Mouse (Mus musculus) lung, postnatal 4 days (tissue): Measurements from ENCODE around the gene Ksr1.
"Not testable (repeated sequence)": the region's sequence is repeated elsewhere in the genome, so short reads cannot be mapped to it uniquely, and the experiment has no call there.

Source experiments
- DNase-seq, 2 experiments: peaks; one replicate each; pipeline ENCODE4 v3.0.0; 2021

The Ksr1 gene

GRCm38 (mm10) chr11:79005578-79006394 lies 140.4 kb downstream of the Ksr1 start:
- DNase-seq = no peak

GRCm38 (mm10) chr11:79003769-79004638 lies 142.2 kb downstream of the Ksr1 start:
- DNase-seq = no peak

DNA sequence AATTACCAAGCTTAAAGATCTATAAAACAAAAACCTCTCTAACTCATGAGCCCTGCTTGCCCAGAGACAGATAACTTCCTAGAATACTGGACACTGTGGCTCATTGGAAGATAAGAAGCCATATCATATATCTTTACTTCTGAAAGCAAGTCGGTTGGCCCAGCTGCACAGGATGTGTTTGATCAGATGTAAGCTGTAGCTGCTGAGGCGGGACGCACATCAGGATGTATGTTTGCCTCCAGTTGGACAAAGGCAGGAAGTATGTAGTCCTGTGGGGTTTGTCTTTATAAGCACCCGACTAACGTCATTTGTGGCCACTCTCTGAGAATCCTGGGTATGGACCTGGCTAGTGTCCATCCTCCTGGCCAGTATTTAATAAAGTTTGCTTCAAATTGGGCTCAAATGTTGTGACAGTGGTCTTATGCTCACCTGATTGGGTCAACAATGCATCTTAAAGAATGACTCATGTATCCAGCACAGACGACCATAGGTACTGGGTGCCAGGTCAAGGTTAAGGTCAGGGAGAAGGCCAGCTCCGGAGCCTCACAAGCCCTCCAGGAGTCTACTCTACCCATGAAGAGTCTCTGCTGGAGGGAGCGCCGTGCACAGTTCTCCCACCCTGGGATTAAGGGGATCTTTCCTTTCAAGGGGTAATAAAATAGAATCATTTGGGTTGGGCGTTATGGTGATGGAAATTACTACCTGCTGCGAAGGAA lies 143.0 kb downstream of the Ksr1 start:
- peak; percentile 48 to 77 for DNase-seq

GRCm38 (mm10) chr11:79002551-79002951 lies 143.7 kb downstream of the Ksr1 start:
- DNase-seq = peak in 1 of 2 experiments; percentile 40

DNA sequence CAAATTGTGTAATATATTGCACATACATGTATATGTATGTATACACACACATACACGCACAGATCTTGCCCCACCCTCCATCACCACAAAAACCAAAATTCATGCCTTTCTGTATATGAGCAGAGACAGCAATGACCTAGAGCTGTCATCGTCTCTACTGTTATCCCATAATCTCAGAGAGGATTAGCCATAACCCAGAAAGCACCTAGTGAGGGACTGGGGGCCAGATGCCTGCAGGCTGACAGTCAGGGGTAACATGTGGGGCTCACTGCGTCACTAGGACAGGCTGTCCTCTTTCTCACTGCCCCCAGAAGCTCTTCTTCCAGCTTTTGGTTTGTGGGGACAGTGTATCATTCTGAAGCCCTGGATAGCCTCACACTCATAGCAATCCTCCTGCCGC lies 144.3 kb downstream of the Ksr1 start:
- no peak for DNase-seq

- no peak for DNase-seq
Observed at GRCm38 (mm10) chr11:78999118-78999517, 147.1 kb downstream of the Ksr1 start.

DNA sequence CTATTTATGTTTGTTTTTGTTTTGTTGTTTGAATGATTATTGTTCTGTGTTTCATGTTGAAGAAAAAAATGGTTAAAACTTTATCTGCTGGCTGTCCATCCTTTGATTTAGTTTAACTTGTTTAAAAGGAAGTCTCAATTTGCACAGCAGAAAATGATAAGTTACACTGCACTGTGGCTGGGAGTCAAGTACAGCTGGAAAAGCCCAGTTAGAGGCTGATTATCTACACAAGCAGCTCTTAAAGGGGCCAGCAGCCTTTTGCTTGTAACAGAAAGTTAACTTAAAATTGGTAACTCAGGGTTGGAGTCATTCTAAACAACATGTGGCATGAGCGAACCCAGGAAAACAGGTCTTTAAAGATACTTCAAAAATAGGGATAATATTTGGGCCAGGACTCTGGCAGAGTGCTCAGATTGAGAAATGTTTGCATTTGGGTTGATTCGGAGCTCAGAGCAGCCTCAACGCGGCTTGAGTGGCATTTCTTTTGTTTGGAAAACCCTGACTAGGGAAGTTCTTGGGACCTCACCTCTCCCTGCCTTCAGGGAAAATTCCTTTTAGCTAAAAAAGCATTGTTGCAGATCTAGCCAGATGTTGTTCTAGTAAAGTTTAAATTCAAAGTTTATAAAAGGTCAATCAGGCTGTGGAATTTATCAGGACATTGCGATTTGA lies 155.2 kb downstream of the Ksr1 start:
- not testable (repeated sequence) for DNase-seq

GRCm38 (mm10) chr11:78990096-78990495 lies 156.1 kb downstream of the Ksr1 start:
- DNase-seq = no peak

DNA sequence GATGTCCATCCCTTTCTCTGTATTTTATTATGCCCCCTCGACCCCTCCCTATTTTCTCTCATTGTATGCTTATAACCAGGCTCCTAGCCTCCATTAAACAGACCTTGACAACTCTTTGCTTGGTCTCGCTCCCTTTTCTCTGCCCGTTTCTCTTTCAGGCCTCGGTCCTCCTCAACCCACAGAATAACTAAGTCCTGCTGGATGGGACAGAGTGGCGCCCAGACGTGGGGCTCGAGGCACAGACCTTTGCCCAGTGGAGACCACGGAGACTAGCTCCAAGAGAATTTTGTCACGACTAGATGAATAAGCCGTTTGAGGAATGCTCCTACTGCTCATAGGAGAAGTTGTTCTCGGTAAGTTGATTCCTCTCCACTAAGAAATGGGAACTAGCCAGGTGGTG lies 157.0 kb downstream of the Ksr1 start:
- DNase-seq = not testable (repeated sequence)

DNA sequence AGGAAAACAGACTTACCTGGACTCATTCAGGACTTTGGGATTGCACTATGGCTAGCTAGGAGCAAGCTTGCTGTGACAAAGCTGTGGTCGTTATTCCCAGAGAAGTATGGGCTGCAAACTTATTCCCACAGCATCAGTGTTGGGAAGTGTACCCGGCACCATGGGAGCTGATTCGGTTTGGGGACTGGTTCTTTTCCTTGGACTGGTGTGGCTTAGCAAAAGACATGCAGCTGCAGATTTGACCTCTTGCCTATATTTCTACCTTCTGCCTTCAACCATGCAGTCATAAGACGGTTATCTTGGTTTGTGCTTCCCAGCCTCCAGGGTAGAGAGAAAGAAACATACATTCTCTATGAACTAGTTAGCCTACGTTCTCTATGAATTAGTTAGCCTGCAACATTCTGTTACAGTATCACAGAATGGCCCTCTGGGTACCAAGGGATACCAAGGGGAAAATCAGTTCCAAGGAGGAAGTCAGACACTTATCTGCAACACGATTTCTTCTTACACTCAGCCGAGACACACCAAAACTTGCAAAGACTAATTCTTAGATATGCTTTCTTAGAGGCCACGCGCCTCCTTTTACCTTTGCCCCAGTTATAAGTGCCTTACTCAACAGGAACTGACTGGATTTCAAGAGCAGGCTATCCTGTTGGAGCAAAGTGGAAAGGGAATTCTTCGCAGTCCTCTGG lies 159.8 kb downstream of the Ksr1 start:
- no peak for DNase-seq

- DNase-seq = no peak
Observed at GRCm38 (mm10) chr11:78985505-78985904, 160.7 kb downstream of the Ksr1 start.

DNA sequence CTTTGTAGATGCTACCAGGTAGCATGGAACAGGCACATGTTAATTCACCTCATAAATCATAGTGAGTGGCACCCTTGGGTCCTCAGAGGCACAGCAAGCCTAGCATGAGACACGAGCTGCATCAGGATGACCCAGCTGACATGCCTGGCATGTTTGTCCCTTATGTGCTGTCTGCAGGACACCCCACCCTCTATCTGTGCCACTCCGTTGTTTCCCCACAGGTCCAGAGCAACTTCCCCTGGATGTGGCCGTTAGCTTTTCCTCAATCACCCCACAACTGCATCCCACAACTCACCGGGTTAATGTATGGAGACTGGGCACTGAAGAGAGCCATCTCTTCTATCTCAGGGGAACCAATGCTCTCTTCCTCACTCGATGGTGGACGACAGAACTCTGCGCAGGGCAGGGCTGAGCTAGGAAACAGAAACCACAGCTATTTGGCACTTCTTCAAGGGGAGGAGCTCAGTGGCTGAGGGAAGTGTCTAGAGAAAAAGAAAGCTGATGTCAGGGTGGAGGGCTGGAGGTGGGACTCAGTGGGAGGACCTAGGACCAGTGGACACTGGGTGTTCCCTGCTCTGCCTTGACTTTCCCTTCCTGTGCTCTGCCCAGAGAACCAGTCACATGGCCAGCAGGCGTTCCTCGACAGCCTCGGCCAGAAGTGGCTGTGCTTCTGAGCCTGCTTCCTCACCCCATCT lies 161.6 kb downstream of the Ksr1 start, which contains the start of gene Lgals9:
TSS of gene Lgals9 (minus strand) at position 464 of the 695 bp plus-strand sequence.
- DNase-seq = peak; percentile 84 to 86

DNA sequence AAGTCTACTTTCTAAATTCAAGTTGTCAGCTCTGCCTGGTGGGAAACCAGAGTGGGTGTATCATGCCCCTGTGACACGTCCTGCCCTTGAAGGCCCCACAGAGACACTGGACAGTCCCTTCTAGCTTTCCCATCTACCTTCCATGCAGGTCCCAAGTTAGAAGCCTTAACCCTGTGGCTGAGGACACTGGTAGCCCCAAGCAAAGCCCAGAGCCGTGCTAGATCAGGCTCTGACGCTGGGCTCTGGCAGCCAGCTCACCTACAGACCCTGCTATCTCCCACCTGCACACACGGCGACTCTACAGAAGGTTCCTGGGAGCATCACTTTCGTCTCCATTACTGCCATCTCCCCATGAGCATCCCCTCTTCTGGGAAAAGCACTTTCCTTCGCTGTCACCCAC lies 162.7 kb downstream of the Ksr1 start:
- DNase-seq = no peak

DNA sequence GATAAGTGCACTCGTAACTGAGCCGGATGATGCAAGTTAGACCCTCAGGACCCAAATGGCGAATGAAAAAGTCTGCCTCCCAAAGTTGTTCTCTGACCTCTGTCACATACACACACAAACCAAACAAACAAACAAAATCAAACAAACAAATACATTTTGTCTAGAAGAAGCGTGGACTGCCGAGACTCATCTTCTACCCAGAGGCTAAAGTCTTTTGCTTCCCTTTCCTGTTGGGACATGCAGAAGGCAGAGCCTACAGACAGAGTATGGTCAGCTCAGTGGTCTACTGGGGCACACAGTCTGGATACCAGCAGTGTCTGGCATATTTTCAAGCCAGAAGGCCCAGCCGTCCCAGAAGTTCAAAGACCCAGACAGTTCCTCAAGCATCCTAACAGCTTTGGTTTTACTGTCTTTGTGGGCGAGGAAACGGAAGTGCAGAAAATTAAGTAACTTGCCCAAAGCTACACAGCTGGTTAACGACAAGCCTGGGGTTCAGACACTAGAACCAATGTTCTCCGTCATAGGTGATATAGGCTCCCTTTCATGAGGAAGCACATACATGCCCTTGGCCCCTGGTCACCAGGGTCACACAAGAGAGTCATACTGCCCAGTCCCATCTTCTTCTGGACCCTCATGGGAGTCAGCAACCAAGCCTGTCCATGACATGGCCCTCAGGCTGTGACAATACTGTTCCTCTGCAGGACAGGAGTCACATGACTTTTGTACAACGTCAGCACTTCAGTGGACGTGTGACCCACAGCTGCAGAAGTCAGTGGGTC lies 163.5 kb downstream of the Ksr1 start:
- peak in 1 of 2 experiments; percentile 20 for DNase-seq

- no peak for DNase-seq
Observed at GRCm38 (mm10) chr11:78982042-78982441, 164.2 kb downstream of the Ksr1 start.

DNA sequence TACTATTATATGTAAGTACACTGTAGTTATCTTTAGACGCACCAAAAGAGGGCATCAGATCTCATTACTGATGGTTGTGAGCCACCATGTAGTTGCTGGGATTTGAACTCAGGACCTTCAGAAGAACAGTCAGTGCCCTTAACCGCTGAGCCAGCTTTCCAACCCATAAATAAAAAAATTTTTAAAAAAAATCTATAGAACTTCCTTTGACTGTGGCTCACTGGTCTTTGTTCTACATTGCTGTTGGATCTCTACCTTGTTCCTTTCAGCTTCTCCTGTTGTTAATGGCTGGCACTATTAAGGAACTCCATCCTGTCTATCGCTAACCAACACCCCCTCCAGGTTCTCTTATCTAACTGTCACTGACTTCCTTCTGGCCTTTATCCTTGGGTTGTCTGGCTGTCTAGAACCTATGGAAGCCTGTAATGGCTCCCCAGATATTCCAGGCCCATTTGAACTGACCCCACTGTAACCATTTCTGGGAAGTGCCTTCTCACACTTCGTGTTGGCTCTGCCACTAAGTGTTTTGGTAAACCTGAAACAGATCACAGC lies 166.0 kb downstream of the Ksr1 start:
- no peak for DNase-seq

- no peak for DNase-seq
Observed at GRCm38 (mm10) chr11:78978176-78979019, 167.8 kb downstream of the Ksr1 start.

- DNase-seq = no peak
Observed at GRCm38 (mm10) chr11:78976731-78977510, 169.3 kb downstream of the Ksr1 start.
